Mouse (Mus musculus): Measurements from ENCODE around the gene Dap. TPM values are rescaled to one million over a fixed set of nuclear protein-coding genes. Genes with fewer than 3 reads are reported as not detected.

Dap gene
- polyA plus RNA-seq, 1 experiment from 2014 or later, result 77.8 TPM

- Histone ChIP-seq H3K36me3 (replicated peaks; ENCODE audit: insufficient read depth, low read length) (peaks cover 27% of the 10 kb centered on the region), H3K9me3 (ENCODE audit: low read length) (no peaks in the 10 kb centered on the region), H3K9ac (replicated peaks) (no peak overlapping the region), H3K4me3 (ENCODE audit: low read depth, low read length) (no peak overlapping the region), H3K4me1 (ENCODE audit: insufficient read depth) (no peaks in the 10 kb centered on the region), H3K27me3 (ENCODE audit: insufficient read depth, low read length) (no peaks in the 10 kb centered on the region), H3K4me2 (ENCODE audit: low read depth, low read length) (no peak overlapping the region), H3K27ac (ENCODE audit: low read depth) (no peak overlapping the region)
- DNase-seq (no peak), ATAC-seq (no peak)
- TF ChIP-seq CTCF (IDR thresholded peaks at IDR 0.05; ENCODE audit: low read depth) (no peak), EP300 (IDR thresholded peaks at IDR 0.05; ENCODE audit: low read depth) (no peak)
- WGBS (ENCODE audit: insufficient replicate concordance), result 40% methylated on average over 10 of the region's 10 CpGs
Measured at GRCm38 (mm10) chr15:31273509-31273908, 49.4 kb downstream of the Dap start.

GRCm38 (mm10) chr15:31278090-31278489 lies 54.0 kb downstream of the Dap start:
- peaks cover 8% of the 10 kb centered on the region for H3K4me1 ChIP-seq (ENCODE audit: insufficient read depth)
- H3K9me3 ChIP-seq (ENCODE audit: low read length), result no peaks in the 10 kb centered on the region
- 63% methylated on average over 4 of the region's 4 CpGs for WGBS (ENCODE audit: insufficient replicate concordance)
- no peak overlapping the region for H3K4me2 ChIP-seq (ENCODE audit: low read depth, low read length)
- no peak overlapping the region for H3K9ac ChIP-seq (replicated peaks)
- no peak overlapping the region for H3K4me3 ChIP-seq (ENCODE audit: low read depth, low read length)
- no peak for DNase-seq
- H3K27me3 ChIP-seq (ENCODE audit: insufficient read depth, low read length), result no peaks in the 10 kb centered on the region
- no peak for ATAC-seq
- H3K27ac ChIP-seq (ENCODE audit: low read depth), result no peak overlapping the region
- H3K36me3 ChIP-seq (replicated peaks; ENCODE audit: insufficient read depth, low read length), result peaks cover 16% of the 10 kb centered on the region
- no peak for TF ChIP-seq EP300 (IDR thresholded peaks at IDR 0.05; ENCODE audit: low read depth)
- no peak for TF ChIP-seq CTCF (IDR thresholded peaks at IDR 0.05; ENCODE audit: low read depth)

GRCm38 (mm10) chr15:31279120-31279519 lies 55.0 kb downstream of the Dap start:
- Histone ChIP-seq H3K4me1 (ENCODE audit: insufficient read depth) (peaks cover 8% of the 10 kb centered on the region), H3K36me3 (replicated peaks; ENCODE audit: insufficient read depth, low read length) (peaks cover 6% of the 10 kb centered on the region; the same call in 1 of the 2 replicates), H3K27me3 (ENCODE audit: insufficient read depth, low read length) (no peaks in the 10 kb centered on the region), H3K9ac (replicated peaks) (no peak overlapping the region), H3K27ac (ENCODE audit: low read depth) (no peak overlapping the region), H3K9me3 (ENCODE audit: low read length) (no peaks in the 10 kb centered on the region), H3K4me3 (ENCODE audit: low read depth, low read length) (no peak overlapping the region), H3K4me2 (ENCODE audit: low read depth, low read length) (no peak overlapping the region)
- TF ChIP-seq CTCF (IDR thresholded peaks at IDR 0.05; ENCODE audit: low read depth) (no peak), EP300 (IDR thresholded peaks at IDR 0.05; ENCODE audit: low read depth) (no peak)
- ATAC-seq (no peak), DNase-seq (no peak)
- WGBS (ENCODE audit: insufficient replicate concordance), result 60% methylated on average over 2 of the region's 2 CpGs

GRCm38 (mm10) chr15:31279577-31280004 lies 55.5 kb downstream of the Dap start:
- TF ChIP-seq EP300 (IDR thresholded peaks at IDR 0.05; ENCODE audit: low read depth), result no peak
- Histone ChIP-seq H3K4me2 (ENCODE audit: low read depth, low read length) (no peak overlapping the region), H3K4me3 (ENCODE audit: low read depth, low read length) (no peak overlapping the region), H3K27ac (ENCODE audit: low read depth) (no peak overlapping the region), H3K9me3 (ENCODE audit: low read length) (no peaks in the 10 kb centered on the region), H3K4me1 (ENCODE audit: insufficient read depth) (peaks cover 8% of the 10 kb centered on the region), H3K9ac (replicated peaks) (no peak overlapping the region), H3K27me3 (ENCODE audit: insufficient read depth, low read length) (no peaks in the 10 kb centered on the region), H3K36me3 (replicated peaks; ENCODE audit: insufficient read depth, low read length) (0 out of 2 replicates have a peak, but pooled peaks cover 3% of the 10 kb centered on the region)
- 62% methylated on average over 6 of the region's 6 CpGs for WGBS (ENCODE audit: insufficient replicate concordance)
- DNase-seq, result no peak
- peak; percentile 68 for ATAC-seq

GRCm38 (mm10) chr15:31280059-31280458 lies 55.9 kb downstream of the Dap start:
- H3K27ac ChIP-seq (ENCODE audit: low read depth), result no peak overlapping the region
- H3K27me3 ChIP-seq (ENCODE audit: insufficient read depth, low read length), result no peaks in the 10 kb centered on the region
- H3K4me1 ChIP-seq (ENCODE audit: insufficient read depth), result peaks cover 8% of the 10 kb centered on the region
- H3K4me2 ChIP-seq (ENCODE audit: low read depth, low read length), result no peak overlapping the region
- ATAC-seq, result no peak
- TF ChIP-seq EP300 (IDR thresholded peaks at IDR 0.05; ENCODE audit: low read depth) (no peak), CTCF (IDR thresholded peaks at IDR 0.05; ENCODE audit: low read depth) (no peak)
- DNase-seq, result no peak
- H3K36me3 ChIP-seq (replicated peaks; ENCODE audit: insufficient read depth, low read length), result no peaks in the 10 kb centered on the region
- H3K9ac ChIP-seq (replicated peaks), result no peak overlapping the region
- WGBS (ENCODE audit: insufficient replicate concordance), result 70% methylated on average over 5 of the region's 5 CpGs
- H3K9me3 ChIP-seq (ENCODE audit: low read length), result no peaks in the 10 kb centered on the region
- H3K4me3 ChIP-seq (ENCODE audit: low read depth, low read length), result no peak overlapping the region

GRCm38 (mm10) chr15:31280683-31281082 lies 56.6 kb downstream of the Dap start:
- no peak overlapping the region for H3K27ac ChIP-seq (ENCODE audit: low read depth)
- DNase-seq, result no peak
- H3K36me3 ChIP-seq (replicated peaks; ENCODE audit: insufficient read depth, low read length), result no peaks in the 10 kb centered on the region

GRCm38 (mm10) chr15:31281830-31282229 lies 57.7 kb downstream of the Dap start:
- ATAC-seq, result no peak; the same call in 1 of the 2 replicates

More at GRCm38 (mm10) chr15:31280683-31281082, 56.6 kb downstream of the Dap start:
- H3K27me3 ChIP-seq (ENCODE audit: insufficient read depth, low read length), result no peaks in the 10 kb centered on the region
- no peak for ATAC-seq
- 40% methylated on average over 2 of the region's 2 CpGs for WGBS (ENCODE audit: insufficient replicate concordance)
- no peaks in the 10 kb centered on the region for H3K9me3 ChIP-seq (ENCODE audit: low read length)
- H3K9ac ChIP-seq (replicated peaks), result no peak overlapping the region
- H3K4me2 ChIP-seq (ENCODE audit: low read depth, low read length), result no peak overlapping the region
- H3K4me1 ChIP-seq (ENCODE audit: insufficient read depth), result peaks cover 8% of the 10 kb centered on the region
- TF ChIP-seq EP300 (IDR thresholded peaks at IDR 0.05; ENCODE audit: low read depth) (no peak), CTCF (IDR thresholded peaks at IDR 0.05; ENCODE audit: low read depth) (no peak)
- no peak overlapping the region for H3K4me3 ChIP-seq (ENCODE audit: low read depth, low read length)

More at GRCm38 (mm10) chr15:31281830-31282229, 57.7 kb downstream of the Dap start:
- H3K4me2 ChIP-seq (ENCODE audit: low read depth, low read length), result no peak overlapping the region
- H3K4me3 ChIP-seq (ENCODE audit: low read depth, low read length), result no peak overlapping the region
- no peak overlapping the region for H3K9ac ChIP-seq (replicated peaks)
- peaks cover 8% of the 10 kb centered on the region for H3K4me1 ChIP-seq (ENCODE audit: insufficient read depth)
- DNase-seq, result no peak
- TF ChIP-seq EP300 (IDR thresholded peaks at IDR 0.05; ENCODE audit: low read depth) (no peak), CTCF (IDR thresholded peaks at IDR 0.05; ENCODE audit: low read depth) (no peak)
- no peaks in the 10 kb centered on the region for H3K9me3 ChIP-seq (ENCODE audit: low read length)
- H3K36me3 ChIP-seq (replicated peaks; ENCODE audit: insufficient read depth, low read length), result no peaks in the 10 kb centered on the region
- H3K27ac ChIP-seq (ENCODE audit: low read depth), result no peak overlapping the region
- no peaks in the 10 kb centered on the region for H3K27me3 ChIP-seq (ENCODE audit: insufficient read depth, low read length)
- WGBS (ENCODE audit: insufficient replicate concordance), result 55% methylated on average over 13 of the region's 13 CpGs

All from liver, postnatal 0 days (tissue).